Comparison of ENCODE assay signal across 20 mouse cellular contexts in the genomic region with DNA sequence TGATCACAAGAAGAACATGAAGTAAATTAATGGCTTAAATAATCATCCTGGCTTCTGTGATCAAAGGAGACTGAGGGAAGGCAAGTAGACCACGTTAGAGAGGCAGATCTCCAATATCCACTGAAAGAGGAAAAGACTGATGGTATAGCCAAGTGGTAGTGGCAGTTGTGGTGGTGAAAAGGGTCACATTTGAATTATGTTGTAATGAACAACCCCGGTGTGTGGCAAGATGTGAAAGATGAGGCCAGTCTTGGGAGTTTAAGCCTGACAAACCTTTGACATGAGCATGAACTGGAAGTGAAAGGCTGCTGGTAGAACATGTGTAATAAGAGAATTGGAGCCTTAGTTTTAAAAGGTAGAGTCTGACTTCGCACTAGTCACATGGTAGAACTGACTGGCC. TPM values are rescaled to one million over a fixed set of nuclear protein-coding genes. Genes with fewer than 3 reads are reported as not detected.
"Had no signal": no experiment of that assay in that cellular context is flagged by ENCODE, and none has a peak within 500 bp of the region (broad histone marks: within the 10 kb centered on the region; RNA-seq: fewer than 3 reads in every experiment).

No protein-coding gene starts in this region.

- DNase-seq: retina, postnatal 1 day; right cerebral cortex, postnatal 14 days; right cerebral cortex, postnatal 25 days; right cerebral cortex, postnatal 4 days; spleen, adult 18-20 months; thymus, adult 18-20 months; thymus, adult 2 months; thymus, postnatal 14 days; thymus, postnatal 25 days; thymus, postnatal 36 days; thymus, postnatal 4 days had no signal

RNA-seq across cellular contexts. Expression of a gene that starts 54.4 kb away (rescaled TPM):
- total RNA-seq: neutrophil, adult 5-6 weeks had no signal
- polyA plus RNA-seq: neural tube, embryonic 12.5 days; neural tube, embryonic 13.5 days; neural tube, embryonic 15.5 days; small intestine, adult 2 months; spleen, adult 2 months; stomach, embryonic 14.5 days; thymus, postnatal 0 days; urinary bladder, adult 2 months had no signal
